ENCODE assay signal across 9 mouse cellular contexts in genomic region chr7:27371715-27372462, GRCm38 (mm10). TPM values are rescaled to one million over a fixed set of nuclear protein-coding genes. Genes with fewer than 3 reads are reported as not detected.
DNase-seq lines count a peak whose midpoint lies in the region; ATAC-seq and TF ChIP-seq lines count a peak whose summit lies in the region.
"Had no signal": no experiment of that assay in that cellular context is flagged by ENCODE, and none has a peak within 500 bp of the region (broad histone marks: within the 10 kb centered on the region; RNA-seq: fewer than 3 reads in every experiment).

No protein-coding gene starts in this region.

- TF ChIP-seq CTCF in cerebellum, adult 2 months (IDR thresholded peaks at IDR 0.05; ENCODE audit: borderline replicate concordance, insufficient read depth, low read depth, low read length), result no peak

- no peak overlapping the region for H3K9ac ChIP-seq in heart, embryonic 15.5 days
- peak overlapping the region; percentile 38; the same call in 1 of the 2 replicates for H3K9ac ChIP-seq in neural tube, embryonic 13.5 days
- H3K9ac ChIP-seq: liver, embryonic 14.5 days had no signal

- H3K4me3 ChIP-seq in heart, embryonic 15.5 days, result peak overlapping the region; percentile 12; the same call in 1 of the 2 replicates
- no peak overlapping the region; the same call in 1 of the 2 replicates for H3K4me3 ChIP-seq in neural tube, embryonic 13.5 days
- no peak overlapping the region for H3K4me3 ChIP-seq in cerebellum, adult 2 months (replicated peaks; ENCODE audit: insufficient read depth, low read depth, low read length)

- peaks cover 15% of the 10 kb centered on the region for H3K4me1 ChIP-seq in heart, embryonic 15.5 days (replicated peaks)
- H3K4me1 ChIP-seq in neural tube, embryonic 13.5 days (replicated peaks), result peaks cover 12% of the 10 kb centered on the region
- 0 out of 2 replicates have a peak, but pooled peaks cover 3% of the 10 kb centered on the region for H3K4me1 ChIP-seq in cerebellum, adult 2 months (ENCODE audit: control insufficient read depth, insufficient read depth, low read length)

- 0 out of 2 replicates have a peak, but pooled peaks cover 4% of the 10 kb centered on the region for H3K9me3 ChIP-seq in heart, embryonic 15.5 days (replicated peaks)
- H3K9me3 ChIP-seq in neural tube, embryonic 13.5 days, result peaks cover 8% of the 10 kb centered on the region

- no peak for TF ChIP-seq POLR2A in cerebellum, adult 2 months (IDR thresholded peaks at IDR 0.05; ENCODE audit: borderline replicate concordance, insufficient read depth, low read length)

- ATAC-seq in heart, embryonic 15.5 days (replicated peaks; ENCODE audit: insufficient number of reproducible peaks, insufficient read depth, low FRiP score, low read depth), result no peak
- no peak for ATAC-seq in neural tube, embryonic 13.5 days (ENCODE audit: low read depth)
- no peak for ATAC-seq in monocyte, adult 5-6 weeks (replicated peaks; ENCODE audit: insufficient number of reproducible peaks, low FRiP score, low TSS enrichment, poor library complexity, severe bottlenecking)

- peaks cover 96% of the 10 kb centered on the region for H3K27me3 ChIP-seq in heart, embryonic 15.5 days
- H3K27me3 ChIP-seq in neural tube, embryonic 13.5 days, result peaks cover 98% of the 10 kb centered on the region
- no peaks in the 10 kb centered on the region for H3K27me3 ChIP-seq in cerebellum, adult 2 months (ENCODE audit: control insufficient read depth, insufficient read depth, low read length)

- peak overlapping the region; percentile 38 for H3K4me2 ChIP-seq in heart, embryonic 15.5 days
- H3K4me2 ChIP-seq in neural tube, embryonic 13.5 days, result peak overlapping the region; percentile 34

- WGBS in heart, embryonic 15.5 days, result 5% methylated on average over 44 of the region's 44 CpGs
- 5% methylated on average over 44 of the region's 44 CpGs for WGBS in neural tube, embryonic 13.5 days
- WGBS in cerebellum, adult 2 months, result 53% methylated on average over 44 of the region's 44 CpGs

- H3K36me3 ChIP-seq in heart, embryonic 15.5 days, result no peaks in the 10 kb centered on the region
- peaks cover 14% of the 10 kb centered on the region for H3K36me3 ChIP-seq in neural tube, embryonic 13.5 days

- DNase-seq in embryo, embryonic 10 days (ENCODE audit: low spot score), result peak; percentile 40
- DNase-seq in embryo, embryonic 10.5 days (ENCODE audit: low spot score), result no peak
- peak; percentile 30 to 52 for DNase-seq in kidney, postnatal 4 days
- DNase-seq in kidney, adult 9 months, result no peak
- no peak for DNase-seq in cerebellum, adult 2 months

- H3K27ac ChIP-seq in heart, embryonic 15.5 days, result no peak overlapping the region
- H3K27ac ChIP-seq in neural tube, embryonic 13.5 days (replicated peaks), result no peak overlapping the region
- no peak overlapping the region for H3K27ac ChIP-seq in cerebellum, adult 2 months (ENCODE audit: insufficient read depth, low read length)
- H3K27ac ChIP-seq: liver, embryonic 14.5 days had no signal

RNA-seq across cellular contexts. Expression of gene Gm20479, which starts 14.7 kb away (rescaled TPM):
- 0.34 TPM in 1 of 2 replicates, not detected in the other for polyA plus RNA-seq in heart, embryonic 15.5 days (2015; fragmentation: Nextera tagmentation; extraction: Ambion mirVana)
- polyA plus RNA-seq in neural tube, embryonic 13.5 days (2015; fragmentation: Nextera tagmentation; extraction: Ambion mirVana), result not detected in 2 replicates
- polyA plus RNA-seq in cerebellum, adult 2 months (2012; rRNA removed), result 0.38 TPM in 1 of 2 replicates, not detected in the other
- not detected in 3 replicates for total RNA-seq in monocyte, adult 5-6 weeks (2017)

RNA-seq across cellular contexts. Expression of gene Shkbp1, which starts 16.1 kb away (rescaled TPM):
- polyA plus RNA-seq in heart, embryonic 15.5 days (2015; fragmentation: Nextera tagmentation; extraction: Ambion mirVana), result 19.8 and 29.4 TPM in 2 replicates
- polyA plus RNA-seq in neural tube, embryonic 13.5 days (2015; fragmentation: Nextera tagmentation; extraction: Ambion mirVana), result 50.6 and 59.6 TPM in 2 replicates
- polyA plus RNA-seq in cerebellum, adult 2 months (2012; rRNA removed), result 41.6 and 43.7 TPM in 2 replicates
- total RNA-seq in monocyte, adult 5-6 weeks (2017), result 33.3 to 47.0 TPM (median 39.9 TPM) in 3 replicates

RNA-seq across cellular contexts. Expression of gene Ltbp4, which starts 34.4 kb away (rescaled TPM):
- 61.7 and 99.9 TPM in 2 replicates for polyA plus RNA-seq in heart, embryonic 15.5 days (2015; fragmentation: Nextera tagmentation; extraction: Ambion mirVana)
- 6.9 and 8.0 TPM in 2 replicates for polyA plus RNA-seq in neural tube, embryonic 13.5 days (2015; fragmentation: Nextera tagmentation; extraction: Ambion mirVana)
- 26.9 and 28.2 TPM in 2 replicates for polyA plus RNA-seq in cerebellum, adult 2 months (2012; rRNA removed)
- 0.68 TPM in 1 of 3 replicates, not detected in the others for total RNA-seq in monocyte, adult 5-6 weeks (2017)

Comparison
In these comparisons a context has a peak if more than half of its experiments do, and no peak if none do; other contexts are left out.
1. DNase-seq: peak in embryo, embryonic 10 days (single experiment) and kidney, postnatal 4 days (2 of 2); none in embryo, embryonic 10.5 days (single experiment), kidney, adult 9 months (single experiment) and cerebellum, adult 2 months (0 of 2).